ENCODE assay signal across 1 mouse cellular context in the genomic region with DNA sequence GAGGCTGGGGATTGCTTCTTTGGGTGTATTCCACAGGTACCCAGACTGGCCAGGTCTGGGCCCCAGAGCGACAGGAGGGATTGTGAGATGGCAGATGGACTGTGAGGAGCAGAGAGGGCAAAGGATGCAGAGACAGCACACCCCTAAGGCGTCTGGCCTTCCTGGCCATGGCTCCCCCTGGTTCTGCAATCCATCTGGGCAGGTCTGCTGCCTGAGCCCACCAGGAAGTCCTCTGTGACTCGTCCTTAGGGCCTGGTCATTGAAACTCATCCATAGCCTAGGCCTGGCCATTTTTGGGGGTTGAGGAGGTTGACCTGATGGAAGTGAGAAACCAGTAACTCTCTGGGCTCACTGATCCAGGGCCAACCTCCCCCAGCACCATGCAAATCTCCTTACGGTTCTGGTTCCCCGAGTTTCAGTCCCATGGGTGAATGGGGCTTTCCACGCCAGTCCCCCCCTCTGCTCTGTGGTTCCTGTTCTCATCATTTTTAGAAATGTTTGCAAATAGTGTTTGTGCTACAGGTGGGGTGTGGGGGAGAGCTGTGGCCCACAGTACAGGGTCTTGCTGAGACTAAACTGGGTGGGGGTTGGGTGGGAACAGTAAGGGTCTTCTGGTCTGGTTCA.
TF ChIP-seq lines count a peak whose summit lies in the region.

No protein-coding gene starts in this region.

TF ChIP-seq in CH12.LX, 34 proteins besides CTCF, POLR2A, EP300 and RAD21 (continued from another document):
- peak; percentile 100 for TF ChIP-seq TCF12 (IDR thresholded peaks at IDR 0.05; ENCODE audit: low read depth, low read length)
- TF ChIP-seq SMC3 (IDR thresholded peaks at IDR 0.05; ENCODE audit: low read depth, low read length), result no peak
- TF ChIP-seq JUN (IDR thresholded peaks at IDR 0.05; ENCODE audit: insufficient read depth, low read depth, low read length), result 0 out of 2 replicates have a peak, but pooled peaks have one; percentile 52
- peak; percentile 47; the same call in 1 of the 2 replicates for TF ChIP-seq RCOR1 (conservative IDR thresholded peaks at IDR 0.05; ENCODE audit: low read depth, low read length)
- no peak for TF ChIP-seq GABPA (IDR thresholded peaks at IDR 0.05; ENCODE audit: insufficient replicate concordance, low read depth, low read length)
- no peak for TF ChIP-seq NELFE (IDR thresholded peaks at IDR 0.05; ENCODE audit: low read depth, low read length)
- TF ChIP-seq USF1 (IDR thresholded peaks at IDR 0.05; ENCODE audit: low read depth, low read length), result no peak
